Mouse (Mus musculus) thymus, adult 18-20 months (tissue): Measurements from ENCODE around the gene Gtf2a1l.

Source experiments
- DNase-seq, 2 experiments: peaks; one replicate each; pipeline ENCODE4 v3.0.0; 2022; ENCODE audit warnings: mixed read lengths in 2 of 2

The Gtf2a1l gene

DNA sequence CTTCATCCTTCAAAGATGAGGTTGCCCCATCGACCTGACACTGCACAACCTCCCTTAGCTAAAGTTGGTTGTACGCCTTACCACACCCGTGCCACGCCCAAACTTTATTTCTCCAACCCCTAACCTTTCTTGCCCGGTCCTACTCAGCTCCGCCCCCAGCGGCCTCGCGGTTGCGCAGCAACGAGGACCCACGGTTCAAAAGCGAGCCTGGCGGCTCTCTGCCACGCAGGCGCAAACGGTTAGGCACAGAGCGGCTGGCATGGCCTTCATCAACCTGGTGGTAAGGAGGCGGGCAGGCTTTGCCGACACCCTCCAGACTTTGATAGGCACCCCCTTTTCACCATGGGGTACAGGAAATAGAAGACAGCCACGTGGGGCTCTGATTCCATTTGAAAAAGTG, at the start of gene Gtf2a1l:
Gene Gtf2a1l, plus strand, starts transcription at position 209 of the 400 bp plus-strand sequence.
- peak; percentile 33 to 40 for DNase-seq

DNA sequence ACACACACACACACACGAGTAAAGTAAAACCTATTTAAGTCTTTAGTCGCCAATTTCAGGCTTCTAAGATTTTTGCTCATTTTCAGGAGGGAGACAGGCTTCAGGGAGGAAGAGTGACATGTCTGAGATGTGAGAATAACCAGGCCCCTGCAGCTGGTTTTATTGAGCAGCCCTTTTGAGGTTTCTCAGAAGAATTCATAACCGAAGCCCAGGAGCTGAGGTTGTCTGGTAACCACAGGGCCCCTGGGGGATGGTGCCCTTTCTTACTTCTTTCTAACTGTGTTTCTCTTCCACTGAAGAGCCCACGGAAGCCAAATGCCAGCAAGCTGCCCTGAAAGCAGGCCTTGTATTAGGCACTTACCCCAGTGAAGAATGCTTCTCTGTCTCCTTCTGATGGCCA, 47.5 kb upstream of the Gtf2a1l start:
- no peak for DNase-seq

DNA sequence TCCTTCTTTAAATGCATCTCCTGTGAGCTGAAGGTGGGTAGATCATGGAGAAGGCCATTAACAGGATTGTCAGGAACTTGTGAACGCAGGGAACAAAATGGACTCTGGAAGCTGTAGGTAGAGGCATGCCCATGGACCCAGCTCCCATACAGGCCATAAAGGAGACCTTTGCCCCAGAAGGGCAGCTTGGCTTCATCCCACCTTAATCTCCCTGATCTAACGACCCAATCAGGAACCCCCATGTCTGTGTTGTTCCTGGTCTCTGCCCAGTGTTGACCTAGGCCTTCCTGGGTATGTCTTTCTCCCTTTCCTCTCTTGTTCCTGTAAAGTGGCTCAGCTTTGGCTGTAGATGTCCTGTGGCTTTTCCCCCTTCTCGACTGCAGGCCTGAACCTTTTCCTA, 47.1 kb upstream of the Gtf2a1l start:
- no peak for DNase-seq

DNA sequence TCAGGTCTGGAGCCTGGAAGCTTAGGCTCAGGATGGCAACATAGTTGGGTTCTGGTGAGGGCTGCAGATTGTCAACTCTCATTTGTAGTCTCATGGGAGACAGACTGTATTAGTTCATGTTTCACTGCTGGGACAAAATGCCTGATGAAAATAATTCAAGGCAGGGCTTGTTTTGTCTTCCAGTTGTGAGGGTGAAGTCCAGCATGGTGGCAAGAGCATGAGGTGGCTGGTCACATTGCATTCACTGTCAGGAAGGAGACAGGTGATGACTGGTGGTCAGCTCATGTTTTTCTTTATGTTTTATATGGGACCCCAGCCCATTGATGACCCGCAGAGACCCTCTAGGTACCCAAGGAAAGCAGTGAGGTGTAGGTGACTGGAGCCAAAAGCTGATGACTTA, 45.7 kb upstream of the Gtf2a1l start:
- DNase-seq, result no peak

DNA sequence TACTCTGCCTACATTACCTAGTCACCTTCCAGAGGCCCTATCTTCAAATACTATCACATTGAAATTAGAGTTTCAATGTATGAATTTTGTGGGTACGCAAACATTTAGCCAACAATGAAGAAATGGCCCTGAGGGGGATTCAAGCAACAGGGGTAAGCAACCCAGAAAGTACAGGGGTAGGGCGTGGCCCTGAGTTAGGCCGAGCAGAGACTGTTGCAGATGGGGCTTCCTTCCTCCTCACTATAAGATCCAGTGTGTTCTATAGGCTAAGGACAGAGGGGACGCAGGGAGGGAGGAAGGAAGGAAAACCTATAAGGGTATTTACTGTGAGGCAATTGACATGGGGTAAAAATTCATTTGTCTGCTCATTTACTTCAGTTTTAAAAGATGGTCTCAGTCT, 44.1 kb upstream of the Gtf2a1l start:
- no peak for DNase-seq

- DNase-seq, result no peak
These were observed 43.1 kb upstream of the Gtf2a1l start for GRCm38 (mm10) chr17:88625350-88625749.

DNA sequence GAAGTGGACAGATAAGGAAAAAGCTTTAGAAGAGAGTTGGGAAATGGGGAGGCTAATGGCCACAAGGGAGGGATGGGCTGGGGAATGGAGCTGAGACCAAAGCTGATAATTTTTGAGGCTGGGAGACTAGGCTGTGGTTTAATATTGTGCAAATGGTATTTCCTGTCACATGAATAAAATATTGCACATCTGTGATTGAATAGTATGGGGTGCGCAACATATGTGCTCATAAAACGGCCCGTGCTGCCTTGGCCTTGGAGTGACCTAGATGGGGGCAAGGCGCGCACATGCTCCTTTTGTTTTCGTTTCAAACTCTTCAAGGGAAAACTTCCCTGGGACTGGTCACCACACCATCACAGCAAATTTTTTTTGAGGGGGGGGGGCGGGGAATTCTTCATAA, 42.5 kb upstream of the Gtf2a1l start:
- no peak for DNase-seq

DNA sequence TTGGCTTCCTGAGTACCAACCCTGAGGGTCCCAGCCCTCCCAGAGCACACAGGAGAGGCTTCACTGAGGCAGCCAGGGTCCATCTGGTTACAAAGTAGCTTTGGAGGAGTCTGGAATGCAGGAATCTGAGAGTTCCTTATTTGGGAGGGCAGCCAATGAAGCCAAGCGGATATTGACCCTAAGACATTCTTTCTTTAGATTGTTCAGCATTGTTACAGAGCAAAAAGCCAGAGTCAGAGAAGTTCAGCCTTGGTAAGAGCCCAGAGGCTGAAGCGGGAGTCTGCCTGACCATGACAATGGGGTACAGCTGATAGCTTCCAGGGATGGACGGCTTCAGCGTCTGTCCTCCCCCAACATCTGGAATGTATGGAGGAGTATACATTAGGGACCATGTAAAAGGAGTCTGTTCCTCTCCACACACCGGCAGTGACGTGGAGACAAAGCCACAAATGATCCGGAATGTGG, 42.1 kb upstream of the Gtf2a1l start:
- DNase-seq, result no peak

- DNase-seq, result no peak
These were observed 41.3 kb upstream of the Gtf2a1l start for GRCm38 (mm10) chr17:88627150-88627549.

DNA sequence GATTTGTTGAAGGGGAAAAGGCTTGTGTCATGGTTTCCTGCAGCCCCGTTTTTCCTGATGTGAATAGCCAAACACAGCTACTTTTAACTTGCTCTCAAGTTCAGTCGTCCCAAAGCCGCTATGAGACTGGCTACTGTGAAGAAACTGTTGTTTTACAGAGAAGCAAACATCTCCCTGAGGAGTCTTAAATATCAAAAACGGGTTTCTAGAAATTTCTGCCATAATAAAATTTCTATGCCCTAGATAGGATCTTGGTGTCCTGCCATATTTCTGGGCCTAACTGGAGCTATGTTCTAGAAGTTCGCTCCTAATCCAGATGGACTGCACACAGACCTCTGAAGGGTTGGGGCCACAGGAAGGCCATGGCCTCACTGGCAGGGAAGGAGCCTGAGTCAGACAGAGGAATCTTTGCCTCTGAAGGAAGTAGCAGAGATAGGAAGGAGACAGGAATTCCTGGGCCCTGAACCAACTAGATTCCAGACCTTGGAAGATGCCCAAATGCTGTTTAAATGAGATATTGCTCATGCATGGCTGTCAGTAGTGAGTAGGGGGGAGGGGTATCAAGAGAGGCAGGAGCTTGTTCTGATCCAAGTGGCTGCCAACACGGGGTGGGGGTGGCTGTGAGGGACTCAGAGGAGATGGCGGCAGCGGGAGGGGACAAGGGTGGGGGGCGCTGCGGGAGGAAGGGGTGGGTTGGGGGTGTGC, 39.6 kb upstream of the Gtf2a1l start:
- DNase-seq, result no peak

- no peak for DNase-seq
These were observed 39.1 kb upstream of the Gtf2a1l start for GRCm38 (mm10) chr17:88629381-88629759.

GRCm38 (mm10) chr17:88629931-88630553, 38.4 kb upstream of the Gtf2a1l start:
- no peak for DNase-seq

GRCm38 (mm10) chr17:88630554-88630948, 37.9 kb upstream of the Gtf2a1l start:
- DNase-seq, result no peak

DNA sequence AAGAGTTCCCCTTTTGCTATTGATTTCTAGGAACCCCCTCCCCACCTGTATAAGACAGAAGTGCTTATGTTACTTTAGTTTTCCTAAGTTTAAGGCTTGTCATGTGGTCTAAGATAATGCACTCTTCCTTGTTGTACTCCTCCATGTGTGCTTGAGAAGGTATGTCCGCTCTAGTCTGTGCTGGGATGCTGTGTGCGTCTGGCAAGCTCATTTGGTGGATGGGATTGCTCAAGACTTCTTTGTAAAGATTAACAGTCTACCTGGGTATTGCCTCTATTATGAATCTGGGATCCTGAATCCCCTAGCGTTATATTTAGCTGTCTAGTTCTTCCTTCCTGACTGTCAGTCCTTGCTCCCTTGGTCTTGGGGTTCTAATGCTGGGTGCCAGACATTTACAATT, 35.8 kb upstream of the Gtf2a1l start:
- no peak for DNase-seq

DNA sequence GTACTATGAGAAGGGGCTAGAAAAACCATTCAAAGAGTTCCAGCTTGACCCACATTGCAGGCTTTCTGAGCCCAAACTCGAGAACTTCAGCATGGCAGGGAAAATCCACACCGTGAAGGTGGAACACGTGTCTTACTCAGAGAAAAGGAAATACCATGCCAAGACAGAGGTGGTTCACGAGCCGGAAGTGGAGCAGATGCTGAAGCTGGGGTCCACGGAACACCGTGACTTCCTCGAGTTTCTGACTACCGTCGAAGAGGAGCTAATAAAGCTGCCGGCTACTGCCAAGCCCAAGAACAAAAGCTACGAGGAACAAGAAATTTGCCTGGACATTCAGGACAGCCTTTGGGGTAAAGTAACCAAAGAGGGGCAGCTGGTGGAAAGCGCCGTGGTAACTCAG, 32.4 kb upstream of the Gtf2a1l start:
- DNase-seq, result no peak

- DNase-seq, result no peak
These were observed 31.9 kb upstream of the Gtf2a1l start for GRCm38 (mm10) chr17:88636587-88636986.

DNA sequence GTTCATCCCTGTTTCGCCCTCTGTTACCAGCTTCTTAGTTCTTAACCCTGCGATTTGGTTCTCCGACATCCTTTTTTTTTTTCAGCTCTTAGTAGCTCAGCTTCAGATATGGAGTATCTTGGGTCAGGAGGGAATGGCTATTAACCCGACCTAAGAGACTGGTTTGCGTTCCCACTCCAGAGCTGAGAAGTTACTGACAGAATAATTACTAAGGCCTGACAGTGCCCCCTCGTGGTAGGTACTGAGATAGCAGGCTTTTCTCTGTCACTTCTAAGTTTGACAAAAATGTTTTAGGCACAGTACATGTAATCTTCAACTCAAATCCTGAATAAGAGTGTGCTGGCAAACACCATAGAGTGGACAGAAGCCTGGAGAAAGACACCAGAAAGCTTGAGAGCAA, 27.4 kb upstream of the Gtf2a1l start:
- peak in 1 of 2 experiments; percentile 36 for DNase-seq

- no peak for DNase-seq
These were observed 26.6 kb upstream of the Gtf2a1l start for GRCm38 (mm10) chr17:88641836-88642235.

DNA sequence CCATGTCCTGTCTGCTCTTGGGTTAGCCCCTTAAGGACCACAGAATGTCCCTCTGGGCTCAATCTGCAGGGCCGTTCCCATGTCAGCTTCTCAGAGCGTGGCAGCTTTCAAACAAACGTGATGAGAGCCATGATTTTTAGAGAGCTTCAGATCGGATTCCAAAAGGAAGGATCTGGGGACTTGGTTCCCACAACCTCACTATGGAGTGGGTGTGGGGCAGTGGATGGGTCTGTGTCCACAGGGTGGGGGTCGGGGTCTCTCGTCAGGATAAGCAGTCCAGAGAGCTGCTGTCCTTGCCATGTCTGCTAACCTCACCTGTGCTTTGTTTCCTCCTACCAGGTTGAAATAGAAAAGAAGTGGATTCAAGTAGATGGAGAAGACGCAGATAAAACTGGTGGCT, 23.6 kb upstream of the Gtf2a1l start:
- DNase-seq, result no peak

- DNase-seq, result no peak
These were observed 23.2 kb upstream of the Gtf2a1l start for GRCm38 (mm10) chr17:88645299-88645698.

- DNase-seq, result no peak
These were observed 21.3 kb upstream of the Gtf2a1l start for GRCm38 (mm10) chr17:88647149-88647548.

- no peak for DNase-seq
These were observed 16.4 kb upstream of the Gtf2a1l start for GRCm38 (mm10) chr17:88652010-88652409.

- peak; percentile 41 to 47 for DNase-seq
These were observed 15.6 kb upstream of the Gtf2a1l start for GRCm38 (mm10) chr17:88652702-88653374.

GRCm38 (mm10) chr17:88653375-88653769, 15.1 kb upstream of the Gtf2a1l start:
- DNase-seq, result no peak
